Mouse (Mus musculus): Measurements from ENCODE around the gene Aoc3.
"Not testable (repeated sequence)": the region's sequence is repeated elsewhere in the genome, so short reads cannot be mapped to it uniquely, and the experiment has no call there.

The Aoc3 gene

DNA sequence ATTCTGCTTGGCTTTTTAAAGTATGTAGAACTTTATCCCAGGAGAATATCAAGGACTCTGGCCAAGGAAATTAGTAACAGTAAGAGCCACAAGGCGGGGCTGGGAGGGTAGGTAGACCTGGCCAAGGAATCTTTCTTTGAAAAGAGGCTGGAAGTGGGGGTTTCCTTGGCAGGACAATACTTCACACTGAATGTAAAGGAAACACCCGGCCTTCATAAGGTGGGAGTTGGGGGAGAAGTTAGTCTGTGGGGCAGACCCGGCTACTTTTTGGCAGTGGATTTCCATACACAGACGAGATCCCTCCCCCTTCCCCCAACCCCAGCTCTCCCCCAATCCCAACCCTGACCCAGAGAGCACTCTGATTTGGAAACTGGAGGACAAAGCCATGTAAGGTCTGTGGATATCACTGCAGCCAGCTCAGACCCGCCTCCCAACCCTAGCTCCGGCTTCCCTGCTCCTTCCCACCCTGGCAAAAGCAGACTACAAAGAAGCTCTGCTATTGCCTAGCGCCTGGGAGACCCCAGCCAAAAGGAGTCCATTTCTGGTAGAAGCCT is at the start of gene Aoc3:
Aoc3 (plus strand) TSS at position 235 of the 554 bp plus-strand sequence.
- no peak for DNase-seq (ENCODE audit: low spot score)

DNA sequence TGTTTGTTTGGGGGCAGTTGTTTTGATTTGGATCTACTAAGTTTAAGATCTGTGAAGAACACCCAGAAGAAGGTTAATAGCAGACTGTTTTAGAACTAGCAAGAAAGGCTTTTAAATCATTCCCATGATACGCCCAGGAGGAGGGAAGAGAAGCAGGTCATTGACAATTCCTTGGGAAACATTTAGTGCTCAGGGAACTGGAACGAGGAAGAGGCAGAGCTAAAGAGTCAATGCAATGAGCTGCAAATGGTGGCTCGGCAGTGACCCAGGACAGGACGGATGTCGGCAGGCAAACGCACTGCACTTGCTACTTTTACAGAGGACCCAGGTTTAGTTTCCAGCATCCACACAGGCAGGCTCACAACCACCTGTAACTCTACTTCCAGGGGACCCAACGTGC is 49.6 kb upstream of the Aoc3 start:
- DNase-seq (ENCODE audit: low spot score): no peak

DNA sequence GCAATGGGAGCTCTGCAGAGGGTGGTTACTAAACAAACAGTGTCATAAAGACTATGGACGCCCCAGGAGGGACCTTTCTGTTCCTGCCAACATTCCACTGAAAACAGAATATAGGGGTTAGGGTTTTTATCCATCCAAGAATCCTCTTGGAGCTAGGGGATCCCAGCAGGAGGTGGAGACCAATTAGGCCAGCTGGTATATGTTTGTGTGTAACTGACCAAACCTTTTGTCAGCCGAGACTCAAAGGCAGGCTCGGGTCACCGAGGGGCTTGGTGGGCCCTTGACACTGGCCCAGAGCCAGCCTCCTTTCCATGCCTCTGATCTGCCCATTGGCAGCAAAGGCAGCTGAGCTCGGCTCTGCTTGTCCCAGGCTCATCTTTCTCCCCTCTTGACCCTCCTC is 47.5 kb upstream of the Aoc3 start:
- no peak for DNase-seq (ENCODE audit: low spot score)

DNA sequence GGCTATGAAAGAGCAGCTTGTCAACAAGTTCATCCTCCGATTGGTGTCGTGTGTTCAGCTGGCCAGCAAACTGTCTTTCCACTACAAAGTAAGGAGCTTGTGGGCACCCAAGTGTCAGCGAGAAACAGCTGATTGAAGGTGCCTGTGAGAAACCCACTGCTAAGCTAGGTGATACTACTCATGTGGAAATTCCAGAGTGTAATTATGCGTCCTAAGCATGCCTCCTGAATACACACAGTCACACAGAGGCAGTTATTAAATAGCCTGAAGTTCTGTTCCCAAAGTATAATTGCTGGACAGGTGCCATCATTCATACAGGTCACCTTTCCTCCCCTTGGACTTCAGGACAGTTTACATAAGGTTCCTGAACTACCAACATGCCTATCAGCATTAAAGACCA is 46.6 kb upstream of the Aoc3 start:
- no peak for DNase-seq (ENCODE audit: low spot score)

DNA sequence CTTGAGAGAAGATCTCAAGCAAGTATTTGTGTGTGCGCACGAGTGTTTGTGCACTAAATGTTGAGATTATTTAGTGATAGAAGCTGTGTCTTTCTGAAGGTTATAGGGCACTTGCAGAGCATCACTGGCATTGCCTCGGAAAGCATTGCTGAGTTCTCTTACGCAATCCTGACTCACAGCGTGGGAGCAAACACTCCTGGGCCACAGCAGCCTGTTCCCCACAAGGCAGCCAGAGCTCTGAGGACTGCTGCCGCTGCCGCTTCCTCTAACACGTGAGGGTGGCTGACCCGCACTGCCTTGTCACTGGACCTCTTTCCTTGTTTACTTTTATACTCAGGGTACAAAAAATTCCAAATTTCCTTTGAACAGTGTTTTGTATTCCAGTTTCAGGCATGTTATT is 43.1 kb upstream of the Aoc3 start:
- no peak for DNase-seq (ENCODE audit: low spot score)

DNA sequence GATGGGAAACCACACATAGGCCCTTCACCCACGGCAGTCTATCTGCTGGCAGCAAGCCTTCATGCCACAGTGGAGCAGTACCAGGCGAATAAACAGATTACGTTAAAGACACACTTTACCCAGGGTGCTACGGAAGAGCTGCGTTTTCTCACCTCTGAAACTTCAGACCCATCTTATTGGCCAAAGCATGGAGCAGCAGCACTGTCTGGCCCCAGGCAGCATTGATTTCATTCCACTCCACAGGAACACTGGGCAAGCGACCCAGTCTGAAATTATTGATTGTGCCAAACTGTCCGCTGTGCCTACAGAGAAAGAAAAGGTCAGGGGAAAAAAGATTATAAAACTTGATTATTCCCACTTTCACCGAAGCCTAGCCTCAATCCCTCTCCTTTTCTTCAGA is 39.2 kb upstream of the Aoc3 start:
- DNase-seq (ENCODE audit: low spot score): no peak

DNA sequence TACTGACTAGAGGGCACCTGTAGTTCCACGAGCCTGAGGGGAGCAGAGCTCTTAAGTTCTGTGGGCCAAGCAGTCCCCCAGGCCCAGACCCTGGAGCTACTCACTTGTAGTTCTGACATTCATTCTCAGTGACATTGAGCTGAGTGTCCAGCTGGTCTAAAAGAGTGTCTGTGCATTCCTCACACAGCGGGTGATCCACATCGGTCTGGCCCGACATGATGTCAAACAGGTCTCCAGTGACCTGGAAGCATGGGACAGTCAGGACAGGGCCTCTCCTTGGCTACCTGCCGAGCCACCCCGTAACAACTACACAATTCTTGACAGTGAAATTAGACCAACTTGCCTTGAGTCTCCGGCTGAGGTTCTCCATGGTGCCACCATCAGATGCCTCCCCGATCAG is 35.2 kb upstream of the Aoc3 start:
- no peak for DNase-seq (ENCODE audit: low spot score)

DNA sequence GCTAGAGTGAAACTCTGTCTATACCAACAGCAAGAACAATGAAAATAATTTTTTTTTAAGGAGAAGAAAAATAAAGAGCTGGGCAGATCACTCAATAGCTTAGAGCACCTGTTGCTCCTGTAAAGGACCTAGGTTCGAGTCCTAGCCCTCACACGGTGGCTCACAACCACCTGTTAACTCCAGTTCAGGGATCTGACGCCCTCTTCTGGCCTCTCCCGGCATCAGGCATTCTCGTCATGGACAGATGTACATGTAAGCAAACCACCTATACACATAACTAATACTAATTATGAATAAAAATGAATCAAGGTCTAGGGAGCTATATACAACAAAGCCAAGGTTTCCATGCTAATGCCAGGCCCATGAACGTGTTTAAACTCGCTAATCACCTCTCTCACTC is 29.5 kb upstream of the Aoc3 start:
- DNase-seq (ENCODE audit: low spot score): no peak

DNA sequence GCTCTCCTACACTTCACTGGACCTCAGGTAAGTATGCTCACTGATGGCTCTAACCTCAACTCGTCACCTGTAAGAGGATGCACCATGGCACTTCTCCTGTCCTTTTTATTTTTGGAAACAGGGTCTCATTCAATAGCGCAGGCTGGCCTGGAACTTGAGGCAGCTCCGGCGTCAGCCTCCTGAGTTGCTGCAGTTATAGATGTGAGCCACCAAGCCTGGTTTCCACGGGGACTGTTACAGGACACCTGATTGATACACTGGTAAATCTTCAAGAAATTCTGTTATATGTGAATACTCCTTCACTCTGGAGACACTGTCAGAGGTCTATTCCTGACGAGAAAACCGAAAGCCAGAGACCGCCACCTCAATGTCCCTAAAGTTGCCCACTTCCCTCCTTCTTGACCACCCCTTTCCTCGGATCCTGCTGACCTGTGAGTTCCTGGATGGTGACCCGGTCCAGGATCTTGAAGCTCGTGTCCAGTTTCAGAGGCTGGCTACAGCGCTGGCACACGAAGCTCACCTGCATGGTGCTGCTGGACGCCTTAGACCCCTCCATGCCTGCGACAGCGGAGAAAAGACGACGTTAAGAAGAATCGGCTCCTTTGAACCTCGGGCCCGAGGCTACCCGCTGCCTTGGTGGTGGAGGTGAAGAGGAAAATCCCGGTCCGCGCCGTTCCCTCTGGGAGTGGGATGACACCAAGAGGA is 29.0 kb upstream of the Aoc3 start:
- DNase-seq (ENCODE audit: low spot score): no peak

DNA sequence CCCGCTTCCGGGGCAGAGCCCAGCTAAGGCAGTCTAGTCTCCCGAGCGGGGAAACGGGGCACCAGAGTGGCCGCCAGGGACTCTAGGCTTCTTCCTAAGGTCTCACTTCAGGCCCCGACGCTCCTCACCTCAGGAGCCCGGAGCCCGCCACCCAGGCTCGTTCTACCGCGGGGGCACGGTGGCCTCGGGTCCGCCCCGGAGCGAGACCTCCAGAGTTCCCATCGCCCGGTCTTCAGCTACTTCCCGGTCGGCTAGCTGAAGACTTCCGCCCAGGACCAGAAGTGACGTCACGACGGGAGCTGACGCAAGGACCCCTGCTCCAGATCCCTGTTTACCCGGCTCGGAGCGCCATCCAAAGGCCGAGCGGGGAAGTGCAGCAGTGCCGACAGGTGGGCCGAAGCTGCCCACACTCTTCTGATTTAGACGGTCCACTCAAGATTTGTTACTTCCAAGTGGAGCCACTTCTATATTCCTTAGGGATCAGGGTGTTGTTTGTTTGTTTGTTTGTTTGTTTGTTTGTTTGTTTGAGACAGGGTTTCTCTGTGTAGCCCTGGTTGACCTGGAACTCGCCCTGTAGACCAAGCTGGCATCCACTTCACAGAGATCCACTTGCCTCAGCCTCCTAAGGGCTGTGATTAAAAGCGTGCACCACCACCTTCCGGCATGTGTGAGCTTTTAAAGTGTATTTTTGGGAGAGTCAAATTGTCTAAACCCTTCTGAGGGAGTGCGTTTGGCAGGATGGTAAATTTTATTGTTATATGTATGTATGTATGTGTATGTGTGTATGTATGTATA is 28.2 kb upstream of the Aoc3 start, which contains the start of gene Becn1:
Becn1 (minus strand) TSS at position 283 of the 795 bp plus-strand sequence.
- peak; percentile 97 for DNase-seq (ENCODE audit: low spot score)

DNA sequence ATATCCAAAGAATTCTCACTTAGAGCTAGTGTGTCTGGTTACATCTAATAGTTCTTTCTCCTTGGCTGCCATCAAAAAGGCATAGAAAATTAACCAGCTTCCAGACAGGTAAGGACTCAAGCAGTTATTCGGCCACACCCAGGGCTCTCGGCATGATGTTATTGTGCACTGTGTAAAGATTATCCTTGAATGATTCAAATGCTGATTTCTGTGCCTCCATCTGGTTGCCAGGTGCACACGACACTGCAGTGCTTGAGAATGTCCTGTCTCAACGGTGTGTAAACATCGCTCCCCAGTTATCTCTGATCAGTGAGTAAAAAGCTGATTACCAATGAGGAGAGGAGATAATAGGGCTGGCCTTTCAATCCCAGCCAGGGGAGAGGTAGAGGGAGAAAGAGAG is 22.7 kb upstream of the Aoc3 start:
- no peak for DNase-seq (ENCODE audit: low spot score)

DNA sequence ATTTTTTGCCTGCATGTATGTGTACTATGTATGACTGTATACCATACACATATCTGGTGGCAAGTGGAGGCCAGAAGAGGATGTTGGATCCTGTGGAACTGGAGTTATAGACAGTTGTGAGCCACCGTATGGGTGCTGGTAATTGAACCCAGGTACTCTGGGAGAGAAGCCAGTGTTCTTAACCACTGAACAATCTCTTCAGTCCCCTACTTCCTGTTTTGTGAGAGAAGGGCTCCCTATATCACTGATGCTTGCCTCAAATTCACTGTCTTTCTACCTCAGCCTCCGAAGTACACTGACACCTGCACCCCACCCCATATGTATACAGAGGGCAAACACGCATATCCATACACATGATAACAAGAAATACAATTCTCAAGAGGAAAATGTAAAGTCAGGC is 19.3 kb upstream of the Aoc3 start:
- DNase-seq (ENCODE audit: low spot score): no peak

DNA sequence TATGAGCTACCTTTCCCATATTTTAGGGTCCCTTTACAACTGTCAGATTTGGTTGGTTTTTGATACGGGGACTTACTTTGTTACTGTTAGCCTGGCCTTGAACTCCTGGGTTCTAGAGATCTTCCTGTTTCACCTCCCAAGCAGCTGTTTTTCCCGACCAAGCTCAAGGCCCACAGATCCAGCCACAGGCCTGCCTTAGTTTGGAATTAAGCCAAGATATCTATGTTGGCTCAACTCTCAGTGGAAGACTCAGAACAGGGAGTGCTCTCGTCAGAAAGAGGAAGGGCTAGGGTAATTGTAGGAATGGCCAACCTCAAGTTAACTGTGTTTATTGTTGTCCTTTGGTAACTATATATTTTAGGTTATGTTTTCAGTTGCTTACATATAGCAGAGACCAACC is 18.3 kb upstream of the Aoc3 start:
- DNase-seq (ENCODE audit: low spot score): no peak

DNA sequence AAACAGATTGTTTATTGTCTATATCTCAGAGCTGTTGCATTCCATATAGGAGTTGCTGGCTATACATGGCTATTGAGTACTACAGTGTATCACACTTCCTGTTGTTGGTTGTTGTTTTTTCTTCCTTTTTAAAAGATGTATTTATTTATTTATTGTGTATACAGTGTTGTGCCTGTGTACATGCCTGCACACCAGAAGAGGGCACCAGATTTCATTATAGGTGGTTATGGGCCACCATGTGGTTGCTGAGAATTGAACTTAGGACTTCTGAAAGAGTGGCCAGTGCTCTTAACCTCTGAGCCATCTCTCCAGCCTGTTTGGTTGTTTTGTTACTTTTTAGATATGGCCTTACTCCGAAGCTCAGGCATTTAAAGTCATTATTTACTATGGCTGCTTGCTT is 15.8 kb upstream of the Aoc3 start:
- DNase-seq (ENCODE audit: low spot score): no peak

DNA sequence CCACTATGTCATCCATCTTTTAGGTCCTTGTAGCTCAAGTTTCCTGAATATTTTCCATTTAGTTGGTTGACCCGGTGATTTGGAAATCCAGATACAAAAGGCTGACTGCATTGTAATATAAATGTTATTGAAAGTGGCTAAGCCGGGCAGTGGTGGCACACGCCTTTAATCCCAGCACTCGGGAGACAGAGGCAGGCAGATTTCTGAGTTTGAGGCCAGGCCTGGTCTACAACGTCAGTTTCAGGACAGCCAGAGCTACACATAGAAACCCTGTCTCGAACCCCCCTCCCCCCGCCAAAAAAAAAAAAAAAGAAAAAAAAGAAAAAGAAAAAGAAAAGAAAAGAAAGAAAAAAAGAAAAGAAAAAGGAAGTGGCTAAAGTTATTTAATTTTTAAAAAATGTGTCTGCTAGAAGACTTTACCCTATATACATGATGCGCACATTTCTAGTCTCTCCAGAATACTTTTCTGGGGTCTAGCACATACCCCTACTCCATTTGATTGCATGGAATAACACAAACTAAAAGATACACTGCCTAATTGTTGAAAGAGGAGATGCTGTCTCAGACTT is 15.2 kb upstream of the Aoc3 start:
- DNase-seq (ENCODE audit: low spot score): no peak

DNA sequence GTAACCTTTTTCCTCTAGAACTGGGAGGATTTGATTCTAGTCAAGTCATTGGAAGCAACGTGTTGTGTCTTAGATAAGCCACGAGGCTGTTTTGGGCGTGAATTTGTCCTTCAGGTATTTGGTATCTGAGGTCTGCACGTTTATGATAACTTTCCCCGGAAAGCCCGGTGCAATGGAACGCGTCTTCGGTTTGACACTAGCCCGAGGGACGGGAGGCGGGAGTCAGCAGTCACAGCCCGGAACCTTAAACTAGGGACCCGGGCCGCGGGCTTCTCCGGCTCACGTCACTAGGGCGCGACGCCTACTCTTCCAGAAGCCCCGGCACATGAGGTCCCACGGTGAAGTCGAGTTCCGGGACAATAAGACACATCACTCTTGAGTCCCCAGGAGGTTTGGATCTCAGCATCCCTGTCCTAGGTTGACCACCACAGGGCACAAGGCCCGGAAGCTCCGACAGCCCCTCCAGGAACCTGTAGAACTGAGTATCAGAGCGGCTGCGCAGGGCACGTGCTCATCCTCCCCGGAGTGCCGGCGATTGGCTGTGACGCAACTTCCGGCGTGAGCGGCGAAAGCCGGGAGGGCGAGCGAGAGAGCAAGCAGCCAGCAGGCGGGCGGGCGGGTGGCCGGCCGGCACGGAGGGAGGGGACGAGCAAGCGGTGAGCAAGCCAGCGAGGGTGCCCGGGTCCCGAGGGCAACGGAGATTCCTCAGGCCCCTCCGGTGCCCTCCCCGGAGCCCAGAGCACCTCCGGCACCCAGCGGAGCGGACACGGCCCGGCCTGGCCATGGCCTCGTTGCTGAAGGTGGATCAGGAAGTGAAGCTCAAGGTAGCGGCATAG is 14.5 kb upstream of the Aoc3 start, which contains the start of gene Psme3:
Psme3 (plus strand) TSS at position 549 of the 836 bp plus-strand sequence.
- peak; percentile 79 for DNase-seq (ENCODE audit: low spot score)

DNA sequence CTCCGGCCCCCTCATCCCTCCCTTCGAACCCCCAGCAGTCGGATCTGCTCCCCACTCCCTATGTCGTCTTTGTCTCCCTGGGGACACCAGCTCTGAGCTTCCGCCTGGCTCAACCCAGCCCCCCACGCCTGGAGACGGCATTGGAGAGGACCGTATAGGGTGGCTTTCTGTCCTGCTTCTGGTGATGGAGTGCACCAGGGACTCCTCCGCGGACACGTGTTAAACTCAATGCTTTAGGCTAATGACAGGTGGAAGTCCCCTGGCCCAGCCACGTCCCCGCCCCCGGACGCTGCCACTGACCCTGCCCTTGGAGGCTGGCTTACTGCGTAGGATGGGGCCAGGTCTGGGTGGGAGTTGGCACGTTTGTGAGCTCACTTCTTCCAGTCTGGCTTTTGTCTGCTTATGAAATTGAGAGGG is 13.9 kb upstream of the Aoc3 start:
- DNase-seq (ENCODE audit: low spot score): no peak

DNA sequence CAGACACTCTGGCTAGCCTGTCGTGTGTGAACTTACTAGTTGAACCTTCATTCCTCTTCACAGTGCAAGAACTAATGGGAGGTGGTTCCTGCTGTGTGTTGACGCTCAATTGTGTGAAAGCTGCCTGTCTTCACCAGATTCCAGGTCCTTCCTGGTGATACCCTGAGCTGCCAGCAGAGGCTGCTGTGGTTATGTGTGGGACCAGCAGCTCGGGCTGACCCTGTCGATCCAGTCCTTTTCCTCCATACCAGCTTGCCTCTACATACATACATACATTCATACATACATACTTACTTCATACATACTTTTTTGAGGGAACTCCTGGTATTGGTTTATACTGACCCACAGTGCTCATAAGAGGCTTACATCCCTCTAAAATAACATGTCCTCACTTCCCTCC is 6.8 kb upstream of the Aoc3 start:
- no peak for DNase-seq (ENCODE audit: low spot score)

DNA sequence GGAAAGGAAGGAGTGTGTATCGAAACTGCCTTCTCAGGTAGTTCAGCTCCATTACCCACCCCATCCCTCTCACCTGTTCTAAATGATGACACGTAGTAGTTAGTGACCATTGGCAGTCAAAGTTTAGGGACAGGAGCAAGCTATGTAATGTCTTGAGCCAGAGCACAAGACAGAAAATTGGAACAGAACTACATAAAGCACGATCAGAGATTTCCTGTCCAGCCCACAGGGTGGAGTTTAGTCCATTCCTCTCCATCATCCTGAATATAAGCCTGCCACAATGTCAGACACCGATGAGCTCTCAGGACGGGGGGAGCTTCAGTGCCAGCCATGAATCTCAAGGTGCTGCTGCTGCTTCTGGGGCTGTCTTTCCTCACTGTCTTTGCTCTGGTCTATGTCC is 5.6 kb upstream of the Aoc3 start, which contains the start of gene Aoc2:
Aoc2 (plus strand) TSS at position 301 of the 400 bp plus-strand sequence.
- no peak for DNase-seq (ENCODE audit: low spot score)

DNA sequence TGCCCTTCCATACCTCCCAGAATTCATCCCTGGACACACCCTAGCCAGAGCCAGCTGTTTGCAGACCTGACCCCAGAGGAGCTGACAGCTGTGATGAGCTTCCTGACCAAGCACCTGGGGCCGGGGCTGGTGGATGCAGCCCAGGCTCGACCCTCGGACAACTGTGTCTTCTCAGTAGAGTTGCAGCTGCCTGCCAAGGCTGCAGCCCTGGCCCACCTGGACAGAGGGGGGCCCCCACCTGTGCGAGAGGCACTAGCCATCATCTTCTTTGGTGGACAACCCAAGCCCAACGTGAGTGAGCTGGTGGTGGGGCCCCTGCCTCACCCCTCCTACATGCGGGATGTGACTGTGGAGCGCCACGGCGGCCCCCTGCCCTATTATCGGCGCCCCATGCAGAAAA is 5.2 kb upstream of the Aoc3 start:
- not testable (repeated sequence) for DNase-seq (ENCODE audit: low spot score)

DNA sequence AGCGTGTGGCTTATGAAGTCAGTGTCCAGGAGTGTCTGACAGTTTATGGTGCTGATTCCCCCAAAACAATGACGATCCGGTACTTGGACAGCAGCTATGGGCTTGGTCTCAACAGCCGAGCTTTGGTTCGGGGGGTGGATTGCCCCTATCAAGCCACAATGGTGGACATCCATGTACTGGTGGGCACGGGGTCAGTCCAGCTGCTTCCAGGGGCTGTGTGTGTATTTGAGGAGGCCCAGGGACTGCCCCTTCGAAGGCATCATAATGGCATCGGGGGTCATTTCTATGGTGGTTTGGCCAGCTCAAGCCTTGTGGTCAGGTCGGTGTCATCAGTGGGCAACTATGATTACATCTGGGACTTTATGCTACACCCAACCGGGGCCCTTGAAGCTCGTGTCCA is 4.3 kb upstream of the Aoc3 start:
- no peak for DNase-seq (ENCODE audit: low spot score)

DNA sequence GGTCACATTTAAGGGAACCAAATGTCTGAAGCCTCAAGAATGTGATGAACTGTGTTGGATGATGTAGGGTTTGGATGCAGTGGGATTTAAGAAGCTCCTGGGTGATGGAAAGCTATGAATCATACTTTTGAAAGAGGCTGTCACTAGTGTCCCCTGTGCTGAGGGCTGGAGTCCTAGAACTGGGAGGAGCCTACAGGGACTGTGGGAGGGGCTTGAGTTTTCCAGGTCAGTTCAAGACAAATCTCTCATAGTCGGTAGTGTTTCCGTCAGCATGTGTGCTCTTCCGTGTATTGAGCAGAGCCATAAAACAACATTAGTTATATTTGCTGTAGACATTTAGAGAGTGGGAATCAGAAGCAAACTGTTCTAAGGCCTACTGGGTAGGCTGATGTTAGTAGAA is 3.1 kb upstream of the Aoc3 start:
- DNase-seq (ENCODE audit: low spot score): no peak
